Mouse (Mus musculus): Measurements from ENCODE around the gene Sstr3.

The Sstr3 gene

DNA sequence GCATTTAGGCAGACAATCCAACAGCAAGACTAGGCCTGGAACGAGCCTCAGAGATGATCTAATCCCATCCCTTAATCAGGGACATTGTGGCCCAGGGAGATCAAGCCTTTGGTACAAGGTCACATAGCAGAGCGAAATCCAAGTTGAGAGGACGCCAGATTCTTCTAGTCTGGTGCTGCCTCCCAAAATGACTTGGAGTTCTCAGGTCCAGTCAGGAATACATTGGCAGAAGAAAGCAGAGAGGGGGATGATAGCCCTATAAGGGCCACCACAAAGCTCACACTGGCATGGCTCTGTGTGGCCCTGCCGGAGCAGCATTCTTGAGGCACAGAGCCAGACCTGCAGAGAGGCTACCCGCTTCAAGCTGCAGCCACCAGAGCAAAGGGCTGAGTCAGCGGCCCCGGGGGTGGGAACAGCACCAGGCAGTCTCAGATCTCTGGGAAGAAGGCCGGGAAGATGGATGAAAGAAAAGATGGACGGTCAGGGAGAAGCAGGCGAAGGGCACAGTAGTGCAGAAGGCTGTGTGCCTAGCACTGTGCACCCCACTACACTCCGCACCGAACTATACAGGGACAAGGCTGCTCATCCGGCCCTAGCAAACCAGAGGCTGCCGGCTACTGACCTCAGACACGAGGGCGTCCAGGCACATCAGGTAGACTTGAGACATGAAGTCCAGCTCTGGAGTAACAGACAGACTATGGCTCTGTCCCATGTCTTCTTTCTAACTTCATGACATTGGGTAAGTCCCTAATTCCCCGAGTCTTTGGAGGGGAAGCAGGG is 13.6 kb downstream of the Sstr3 start, which contains the start of gene C1qtnf6:
C1qtnf6 (minus strand) TSS at position 746 of the 780 bp plus-strand sequence.
- DNase-seq (ENCODE audit: low spot score): no peak

DNA sequence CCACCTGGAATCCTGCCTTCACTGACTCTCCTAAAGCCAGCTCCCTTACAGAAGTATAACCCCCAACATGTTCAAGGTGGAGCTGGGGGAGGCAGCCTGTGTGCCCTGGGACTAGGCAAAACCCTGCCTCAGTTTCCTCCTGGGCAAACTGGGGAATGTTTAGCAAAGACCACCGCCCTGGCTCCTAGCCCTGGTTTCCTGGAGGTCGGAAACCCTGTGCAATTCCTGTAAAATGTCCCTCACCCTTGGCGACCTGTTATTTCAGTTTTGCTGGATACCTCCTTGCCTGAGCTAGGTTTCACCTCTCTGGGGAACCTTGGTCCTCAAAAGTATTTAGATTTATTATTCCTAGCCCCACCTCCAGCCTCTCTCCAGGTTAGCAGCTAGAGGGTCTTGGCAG is 14.3 kb downstream of the Sstr3 start:
- DNase-seq (ENCODE audit: low spot score): no peak

DNA sequence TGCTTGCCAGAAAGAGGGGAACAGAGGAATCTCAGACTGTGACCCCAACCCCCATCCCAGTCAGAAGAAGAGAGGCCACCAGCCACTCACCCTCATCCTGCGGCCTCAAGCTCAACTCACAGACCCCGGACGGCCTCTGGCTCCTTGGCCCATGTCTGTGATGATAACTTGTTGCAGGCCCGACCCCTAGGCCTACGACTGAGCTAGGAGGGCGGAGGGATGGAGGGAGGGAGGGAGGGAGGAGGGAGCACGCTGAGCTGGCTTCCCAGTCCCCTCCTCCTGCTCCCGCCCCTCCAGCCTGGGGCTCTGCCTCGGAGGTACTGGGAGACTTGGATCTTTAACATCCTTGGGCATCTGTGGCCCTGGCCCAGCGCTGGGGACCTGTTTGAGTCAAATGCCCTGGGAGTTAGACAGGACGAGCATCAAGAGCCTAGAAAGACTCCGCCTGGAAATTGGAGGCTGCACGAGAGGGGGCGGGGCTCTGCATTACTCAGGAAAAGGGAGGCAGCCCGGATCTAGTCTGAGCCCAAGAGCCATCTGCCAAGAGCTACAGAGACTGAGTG is 15.0 kb downstream of the Sstr3 start:
- DNase-seq (ENCODE audit: low spot score): peak; percentile 65

GRCm38 (mm10) chr15:78528726-78529411 is 15.6 kb downstream of the Sstr3 start:
- DNase-seq (ENCODE audit: low spot score): no peak

DNA sequence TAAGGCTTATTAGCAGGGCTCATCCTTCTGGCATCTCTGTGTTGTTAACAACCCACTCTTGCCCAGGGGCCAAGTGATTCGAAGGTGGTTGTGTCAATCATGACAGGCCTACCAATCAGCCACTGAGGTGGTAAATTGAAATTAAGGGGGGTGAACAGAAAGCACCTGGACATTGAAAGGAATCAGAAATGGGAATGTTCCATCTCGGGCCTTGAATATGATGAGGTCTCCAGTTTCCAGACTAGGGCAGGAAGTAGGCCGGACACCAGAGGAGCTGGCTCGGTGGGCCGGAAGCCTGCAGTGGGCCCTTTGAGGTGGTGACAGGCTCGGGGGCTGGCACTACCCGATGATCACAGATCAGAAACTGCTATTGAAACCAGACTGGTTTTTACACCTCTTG is 16.5 kb downstream of the Sstr3 start:
- DNase-seq (ENCODE audit: low spot score): peak; percentile 58

GRCm38 (mm10) chr15:78524163-78524562 is 20.3 kb downstream of the Sstr3 start:
- no peak for DNase-seq (ENCODE audit: low spot score)

- no peak for DNase-seq (ENCODE audit: low spot score)
These were observed 22.6 kb downstream of the Sstr3 start for GRCm38 (mm10) chr15:78521892-78522291.

DNA sequence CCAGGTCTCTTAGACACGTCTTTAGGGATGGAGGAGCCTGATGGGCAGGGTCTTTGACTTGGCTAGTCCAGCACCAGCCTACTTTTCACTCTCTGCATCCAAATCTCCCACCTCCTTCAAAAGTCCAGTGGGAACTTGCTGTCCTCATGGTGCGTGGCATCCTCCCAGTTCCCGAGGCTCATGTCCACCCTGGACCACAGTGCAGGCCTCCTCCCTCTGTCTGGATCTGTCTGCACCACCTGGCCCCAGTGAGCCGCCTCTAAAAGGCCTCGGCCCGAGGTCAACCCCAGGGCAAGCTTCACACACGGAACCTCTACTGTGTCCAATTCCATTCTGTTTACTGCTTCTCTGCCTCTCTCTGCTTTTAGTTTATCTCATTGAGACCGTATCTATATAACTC is 23.2 kb downstream of the Sstr3 start:
- no peak for DNase-seq (ENCODE audit: low spot score)

DNA sequence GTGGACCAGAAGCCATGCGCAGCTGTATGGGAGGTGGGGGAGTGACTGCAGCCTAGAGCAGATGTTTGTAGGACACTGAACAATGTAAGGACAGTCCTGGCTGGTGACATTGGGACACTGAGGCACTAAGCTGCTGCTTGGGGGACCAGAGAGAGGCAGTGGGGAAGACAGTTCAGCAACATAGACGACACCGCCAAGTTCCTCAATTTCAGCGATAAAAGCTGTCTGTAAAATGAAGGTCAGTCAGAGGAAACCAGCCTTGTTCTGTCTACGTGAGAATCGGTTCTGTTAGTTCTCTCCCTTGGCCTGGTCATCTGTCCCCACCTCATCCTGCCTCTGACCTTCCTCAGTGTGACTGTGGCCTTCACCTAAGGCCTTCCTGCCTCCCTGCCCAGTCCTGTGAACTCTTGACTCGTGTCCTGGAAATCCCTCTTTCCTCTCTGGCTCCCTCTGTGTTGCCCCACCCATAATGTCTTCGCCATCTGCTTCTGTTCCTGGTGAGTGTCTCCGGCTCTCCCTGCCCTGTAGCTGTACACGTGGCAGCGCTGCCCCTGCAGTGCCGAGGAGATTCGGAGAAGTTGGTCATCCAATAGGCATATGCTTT is 24.3 kb downstream of the Sstr3 start:
- DNase-seq (ENCODE audit: low spot score): no peak

DNA sequence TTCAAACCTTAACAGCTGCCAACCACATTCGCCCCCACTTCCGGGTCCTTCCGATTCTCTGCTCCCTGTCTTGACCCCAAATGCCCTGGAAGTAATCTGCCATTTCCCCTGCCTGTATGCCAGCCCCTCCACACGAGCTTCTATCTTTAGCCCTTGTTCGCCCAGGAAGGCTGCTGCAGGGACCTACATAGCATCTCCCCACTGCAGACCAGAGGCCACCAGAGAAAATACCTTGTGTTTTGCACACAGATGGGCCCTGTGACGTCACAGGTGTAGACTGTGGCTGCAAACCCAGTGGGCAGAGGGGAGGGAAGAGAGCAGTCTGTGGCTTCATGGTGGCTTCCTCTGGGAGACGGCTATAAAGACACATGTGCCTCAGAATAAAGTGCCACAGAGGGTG is 26.3 kb downstream of the Sstr3 start:
- no peak for DNase-seq (ENCODE audit: low spot score)

- no peak for DNase-seq (ENCODE audit: low spot score)
These were observed 28.7 kb downstream of the Sstr3 start for GRCm38 (mm10) chr15:78515759-78516158.

GRCm38 (mm10) chr15:78514393-78515146 is 29.9 kb downstream of the Sstr3 start:
- peak; percentile 84 for DNase-seq (ENCODE audit: low spot score)

DNA sequence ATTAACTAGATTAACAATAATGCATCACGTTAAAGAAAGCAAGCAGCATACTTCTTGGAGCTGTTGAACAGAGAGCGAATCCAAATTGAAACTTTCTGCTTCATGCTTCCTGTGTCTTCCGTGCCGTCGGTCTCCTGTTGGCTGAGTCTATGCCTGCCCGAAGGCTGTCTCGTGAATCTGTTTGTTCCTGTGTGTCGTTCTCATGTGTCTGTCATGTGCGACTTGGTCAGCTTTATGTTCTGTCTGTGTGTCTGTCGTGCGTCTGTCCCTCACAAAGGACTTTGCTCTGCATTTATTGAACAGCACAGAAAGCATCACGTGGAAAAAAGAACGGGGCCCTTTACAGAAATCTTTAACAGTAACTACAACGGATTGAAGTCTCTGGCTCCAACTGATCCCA is 31.5 kb downstream of the Sstr3 start:
- no peak for DNase-seq (ENCODE audit: low spot score)

DNA sequence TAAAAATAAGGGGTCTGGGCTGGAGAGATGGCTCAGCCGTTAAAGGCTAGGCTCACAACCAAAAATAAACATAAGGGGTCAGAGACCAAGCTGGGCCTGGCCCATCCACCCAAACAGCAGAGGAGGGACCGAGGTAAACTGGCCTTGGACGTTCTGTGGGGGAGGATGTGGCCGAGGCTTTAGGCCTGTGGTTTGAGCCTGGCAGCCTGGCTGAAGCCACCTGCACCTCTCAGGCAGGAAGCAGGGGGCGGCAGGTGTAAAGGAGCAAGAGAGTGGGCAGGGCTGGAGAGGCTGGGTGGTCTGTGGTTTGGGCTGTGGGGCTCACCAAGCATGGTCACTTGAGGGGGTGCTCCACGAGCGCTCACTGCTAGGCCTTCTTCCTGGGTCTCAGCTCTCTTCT is 32.5 kb downstream of the Sstr3 start:
- DNase-seq (ENCODE audit: low spot score): no peak

DNA sequence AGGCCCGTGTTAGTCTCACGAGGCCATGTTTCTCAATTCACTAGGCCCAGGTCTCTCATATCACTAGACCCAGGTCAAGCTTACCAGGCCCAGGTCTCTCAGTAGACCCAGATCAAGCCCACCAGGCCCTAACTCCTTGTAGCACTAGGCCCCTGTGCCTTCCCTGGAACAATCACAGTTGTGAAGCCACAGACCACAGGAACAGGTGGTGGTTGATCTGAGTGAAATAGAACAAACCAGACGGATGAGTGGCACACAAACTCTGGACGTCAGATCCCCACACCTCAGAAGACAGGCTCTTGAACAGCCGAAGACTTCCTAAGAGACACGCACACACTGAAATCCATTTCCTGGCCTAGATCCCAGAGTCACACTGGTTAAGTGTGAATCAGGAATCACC is 33.7 kb downstream of the Sstr3 start:
- no peak for DNase-seq (ENCODE audit: low spot score)

- no peak for DNase-seq (ENCODE audit: low spot score)
These were observed 34.3 kb downstream of the Sstr3 start for GRCm38 (mm10) chr15:78510121-78510576.

DNA sequence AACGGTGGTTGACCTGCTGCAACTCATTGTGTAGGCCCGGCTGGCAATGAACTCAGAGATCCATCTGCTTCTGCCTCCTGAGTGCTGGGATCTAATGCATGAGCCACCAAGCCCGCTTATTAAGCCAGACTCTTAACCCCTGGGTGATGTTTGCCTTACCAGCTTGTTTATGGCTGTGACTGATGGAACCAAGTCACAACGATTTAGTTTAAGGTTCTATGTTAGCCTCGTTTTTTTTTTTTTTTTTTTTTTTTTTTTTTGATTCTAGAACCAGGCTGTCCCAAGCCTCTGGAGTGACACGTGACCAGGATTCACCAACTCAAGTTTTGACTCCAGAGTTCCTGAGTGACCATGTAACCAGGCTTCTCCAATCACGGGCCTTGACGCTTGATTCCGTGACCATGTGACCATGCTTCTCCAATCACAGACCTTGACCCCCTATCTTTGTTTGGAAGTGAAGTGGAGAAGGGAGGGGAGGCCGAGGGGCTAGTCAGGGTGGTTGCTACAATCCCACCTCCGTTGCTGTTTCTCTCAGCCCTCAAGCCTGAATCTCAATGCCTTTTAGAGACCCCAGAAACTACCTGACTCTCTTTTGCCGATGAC is 35.1 kb downstream of the Sstr3 start:
- no peak for DNase-seq (ENCODE audit: low spot score)

DNA sequence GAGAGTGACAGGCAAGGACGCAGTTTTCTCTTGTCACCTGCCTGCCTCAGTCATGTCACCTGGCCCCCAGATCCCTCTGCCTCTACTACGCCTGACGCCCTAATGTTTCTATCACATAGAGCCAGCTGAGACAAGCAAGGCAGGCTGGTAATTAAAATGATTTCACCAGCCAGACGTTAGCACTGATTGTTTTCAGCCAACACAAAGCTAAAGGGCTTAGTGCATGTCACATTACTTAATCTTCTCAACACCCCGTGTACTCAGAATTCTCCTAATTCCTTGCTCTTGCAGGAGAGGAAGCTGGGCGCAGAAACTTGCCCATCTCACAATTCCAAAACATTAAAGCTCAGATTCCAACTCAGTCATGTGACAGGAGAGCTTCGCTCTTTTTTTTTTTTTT is 36.0 kb downstream of the Sstr3 start:
- DNase-seq (ENCODE audit: low spot score): no peak

DNA sequence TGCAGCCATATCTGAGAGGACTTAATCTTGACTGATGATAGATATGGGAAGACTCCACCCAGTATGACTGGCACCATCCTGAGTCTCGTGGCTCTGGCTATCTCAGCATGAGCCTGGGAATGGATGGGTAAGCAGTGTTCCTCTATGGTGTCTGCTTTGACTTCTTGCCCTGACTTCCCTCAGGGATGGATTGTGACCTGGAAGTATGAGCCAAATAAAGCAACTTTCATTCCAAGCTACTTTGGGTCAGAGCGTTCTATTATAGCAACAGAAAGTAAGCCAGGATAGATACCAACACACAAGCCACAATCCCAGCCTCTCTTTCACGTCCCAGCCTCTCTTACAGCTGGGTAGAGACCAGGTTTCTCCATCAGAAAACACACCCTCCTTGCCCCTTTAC is 38.9 kb downstream of the Sstr3 start:
- no peak for DNase-seq (ENCODE audit: low spot score)

DNA sequence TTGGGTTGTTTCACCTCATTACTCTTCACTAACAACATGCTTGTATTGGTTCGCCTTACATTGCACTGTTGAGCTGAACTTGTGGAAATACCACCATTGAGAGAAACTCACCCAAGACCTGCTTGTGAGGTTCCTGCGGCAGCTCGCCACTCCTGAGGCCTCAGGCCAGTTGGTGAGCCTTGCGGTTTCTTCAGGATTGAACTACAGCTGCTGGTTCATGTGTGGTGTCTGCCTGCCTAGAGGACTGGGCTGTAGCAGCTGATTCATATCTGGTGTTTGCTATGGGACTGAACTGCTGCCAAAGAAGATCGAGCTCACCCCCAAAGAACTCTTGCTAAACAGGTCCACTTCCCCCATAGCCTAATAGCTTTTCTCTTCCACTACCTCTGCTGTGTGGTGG is 39.7 kb downstream of the Sstr3 start:
- DNase-seq (ENCODE audit: low spot score): no peak

DNA sequence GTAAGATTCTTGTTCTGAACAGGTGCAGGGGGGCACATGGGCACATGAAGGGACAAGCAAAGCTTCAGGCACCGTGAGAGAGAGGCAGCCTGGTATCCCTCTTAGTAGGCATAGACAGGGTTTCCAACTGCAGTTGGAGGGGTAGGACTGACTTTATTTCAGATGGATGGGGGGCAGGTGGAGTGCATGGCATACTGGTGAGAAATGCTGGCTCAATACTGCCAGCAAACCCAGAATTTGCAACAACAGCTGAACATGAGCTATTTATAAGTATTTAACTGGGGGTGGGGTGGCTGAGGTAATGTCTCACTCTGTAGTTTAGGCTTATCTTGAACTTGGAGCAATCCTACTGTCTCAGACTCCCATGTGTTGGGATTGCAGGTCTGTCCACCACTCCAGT is 40.5 kb downstream of the Sstr3 start:
- no peak for DNase-seq (ENCODE audit: low spot score)
